Mouse (Mus musculus) neural tube, embryonic 10.5 days (tissue): ENCODE measurements around the gene Twist1.

Source experiments
- DNase-seq: peaks from one replicate; pipeline ENCODE4 v3.0.0-alpha.2; 2017; ENCODE audit warnings: low spot score; ENCODE audit errors: extremely low spot score

Twist1 gene

DNA sequence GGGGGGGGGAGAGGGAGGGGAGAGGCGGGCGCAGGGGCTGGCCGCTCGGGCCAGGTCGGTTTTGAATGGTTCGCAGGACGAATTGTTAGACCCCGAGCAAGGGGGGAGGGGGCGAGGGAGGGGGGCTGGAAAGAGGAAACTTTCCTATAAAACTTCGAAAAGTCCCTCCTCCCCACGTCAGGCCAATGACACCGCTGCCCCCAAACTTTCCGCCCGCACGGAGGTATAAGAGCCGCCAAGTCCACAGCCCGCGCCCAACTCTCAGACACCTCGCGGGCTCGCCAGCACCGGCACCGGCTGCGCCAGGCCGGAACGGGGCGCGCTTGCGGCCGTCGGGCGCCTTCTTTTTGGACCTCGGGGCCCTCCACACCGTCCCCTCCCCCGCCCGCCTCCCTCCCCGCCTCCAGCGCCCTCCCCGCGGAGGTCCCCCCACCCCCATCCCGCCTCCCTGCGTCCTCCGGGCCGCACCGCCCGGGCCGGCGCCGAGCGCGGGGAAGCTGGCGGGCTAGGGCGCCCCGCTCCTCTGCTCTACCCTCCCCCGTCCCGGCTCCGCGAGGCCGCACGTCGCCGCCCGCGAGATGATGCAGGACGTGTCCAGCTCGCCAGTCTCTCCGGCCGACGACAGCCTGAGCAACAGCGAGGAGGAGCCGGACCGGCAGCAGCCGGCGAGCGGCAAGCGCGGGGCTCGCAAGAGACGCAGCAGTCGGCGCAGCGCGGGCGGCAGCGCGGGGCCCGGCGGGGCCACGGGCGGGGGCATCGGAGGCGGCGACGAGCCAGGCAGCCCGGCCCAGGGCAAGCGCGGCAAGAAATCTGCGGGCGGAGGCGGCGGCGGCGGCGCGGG, at the start of gene Twist1:
TSS of gene Twist1 (plus strand) at position 272 of the 841 bp plus-strand sequence.
- DNase-seq: peak; percentile 89

DNA sequence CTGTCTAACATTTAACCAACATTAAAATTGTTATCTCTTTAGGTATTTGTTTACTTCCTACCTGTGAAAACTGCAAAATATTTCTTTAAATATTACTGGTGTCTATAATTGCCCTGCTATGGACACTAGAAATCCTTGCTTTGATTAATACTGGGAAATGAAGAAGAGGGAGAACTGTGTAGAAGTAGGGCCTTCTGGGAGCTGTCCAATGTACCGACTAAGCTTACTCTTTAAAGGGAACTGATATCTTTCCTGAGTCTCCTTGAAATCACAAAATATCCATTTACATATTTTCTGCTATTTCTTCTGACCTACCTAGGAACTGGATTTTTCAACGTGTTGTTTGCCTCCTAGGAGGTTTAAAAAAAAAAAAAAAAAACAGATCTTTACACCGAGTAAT, 30.7 kb upstream of the Twist1 start:
- DNase-seq: no peak

GRCm38 (mm10) chr12:33927334-33928098, 30.0 kb upstream of the Twist1 start:
- peak; percentile 42 for DNase-seq

- DNase-seq: peak; percentile 41
Observed at GRCm38 (mm10) chr12:33928331-33929192, 28.9 kb upstream of the Twist1 start, which contains the start of gene Ferd3l. TSS of gene Ferd3l (plus strand) at chr12:33928425.

DNA sequence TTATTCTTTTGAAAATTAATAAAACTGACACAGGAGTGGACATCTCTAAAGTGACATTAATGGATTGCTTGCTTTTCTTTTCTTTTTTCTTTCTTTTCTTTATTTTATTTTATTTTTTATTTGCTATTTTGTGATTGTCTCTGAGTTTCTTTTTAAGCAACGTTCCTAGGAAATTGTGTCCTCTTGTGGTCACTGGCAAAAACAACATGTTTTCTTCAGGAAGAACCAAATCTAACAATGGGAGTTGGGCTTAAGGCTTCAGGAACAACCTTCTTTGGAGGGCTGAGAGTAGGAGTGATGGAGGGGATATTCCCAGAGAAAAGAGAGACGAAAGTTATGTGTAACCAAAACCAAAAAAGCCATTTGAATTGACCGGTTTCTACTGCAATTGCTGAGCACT, 4.6 kb upstream of the Twist1 start:
- DNase-seq: no peak

DNA sequence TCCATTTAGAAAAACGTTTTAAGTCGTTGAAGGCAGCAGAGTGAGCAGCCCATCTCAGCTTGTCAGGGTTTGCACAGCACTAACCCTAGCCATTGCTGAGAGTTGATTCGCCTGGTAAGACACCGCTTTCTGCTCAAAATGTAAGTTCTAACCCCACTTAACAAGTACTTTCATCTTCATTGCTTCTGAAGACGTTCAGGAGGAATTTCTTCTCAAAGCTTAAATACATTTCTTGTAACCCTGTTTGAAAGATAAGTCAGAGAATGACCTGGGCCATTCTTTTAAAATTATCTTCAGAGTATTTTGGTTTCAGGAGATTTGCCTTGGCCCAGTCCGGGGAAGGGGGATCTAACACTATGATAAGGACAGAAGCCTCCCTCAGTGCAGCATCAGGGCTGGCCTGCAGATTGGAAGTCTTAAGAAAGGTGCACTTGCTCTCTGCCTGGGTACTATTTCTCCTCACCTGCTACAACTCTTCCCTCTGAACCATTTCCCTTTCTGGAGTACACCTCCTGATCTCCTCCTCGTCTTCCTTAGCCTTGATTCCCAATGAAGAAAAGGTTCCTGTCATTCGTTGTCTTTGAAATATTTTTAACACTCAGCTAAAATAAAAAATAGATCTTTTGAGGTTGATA, 2.4 kb upstream of the Twist1 start:
- DNase-seq: no peak

GRCm38 (mm10) chr12:33955606-33956295, 1.7 kb upstream of the Twist1 start:
- peak; percentile 83 for DNase-seq

- no peak for DNase-seq
Observed at GRCm38 (mm10) chr12:33956576-33957399, 683 bp upstream of the Twist1 start.

- DNase-seq: peak; percentile 84
Observed at GRCm38 (mm10) chr12:33958241-33959194, 1.0 kb downstream of the Twist1 start.

DNA sequence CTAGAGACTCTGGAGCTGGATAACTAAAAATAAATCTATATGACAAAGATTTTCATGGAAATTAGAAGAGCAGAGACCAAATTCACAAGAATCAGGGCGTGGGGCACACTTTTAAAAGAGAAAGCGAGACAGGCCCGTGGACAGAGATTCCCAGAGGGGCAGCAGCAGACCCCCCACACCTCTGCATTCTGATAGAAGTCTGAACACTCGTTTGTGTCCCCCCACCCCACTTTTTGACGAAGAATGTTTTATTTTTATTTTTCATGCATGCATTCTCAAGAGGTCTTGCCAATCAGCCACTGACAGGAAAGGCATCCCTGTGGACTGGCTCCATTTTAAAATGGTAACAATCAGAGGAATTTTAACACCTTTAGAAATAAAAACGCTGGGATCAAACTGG, 1.7 kb downstream of the Twist1 start:
- DNase-seq: peak; percentile 42

GRCm38 (mm10) chr12:33959846-33960245, 2.4 kb downstream of the Twist1 start:
- DNase-seq: no peak

DNA sequence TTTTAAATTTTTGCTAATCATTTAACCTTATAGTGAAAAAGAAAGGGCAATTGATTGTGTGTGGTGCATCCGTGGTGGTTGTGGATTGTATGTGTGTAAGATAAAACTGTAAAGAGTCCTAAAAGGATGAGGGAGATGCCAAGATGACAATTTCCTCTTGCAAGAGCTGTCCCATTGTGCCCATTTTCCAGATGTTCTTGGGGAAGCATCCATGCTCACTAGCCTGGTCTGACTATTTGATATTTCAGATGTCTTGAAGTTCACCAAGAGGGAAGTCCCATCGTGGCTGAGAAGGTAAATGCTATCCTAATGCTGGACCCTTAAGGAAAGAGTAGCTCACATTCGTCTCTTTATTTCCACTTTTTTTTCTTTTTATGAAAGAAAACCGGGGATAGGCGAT, 3.5 kb downstream of the Twist1 start:
- peak; percentile 33 for DNase-seq

DNA sequence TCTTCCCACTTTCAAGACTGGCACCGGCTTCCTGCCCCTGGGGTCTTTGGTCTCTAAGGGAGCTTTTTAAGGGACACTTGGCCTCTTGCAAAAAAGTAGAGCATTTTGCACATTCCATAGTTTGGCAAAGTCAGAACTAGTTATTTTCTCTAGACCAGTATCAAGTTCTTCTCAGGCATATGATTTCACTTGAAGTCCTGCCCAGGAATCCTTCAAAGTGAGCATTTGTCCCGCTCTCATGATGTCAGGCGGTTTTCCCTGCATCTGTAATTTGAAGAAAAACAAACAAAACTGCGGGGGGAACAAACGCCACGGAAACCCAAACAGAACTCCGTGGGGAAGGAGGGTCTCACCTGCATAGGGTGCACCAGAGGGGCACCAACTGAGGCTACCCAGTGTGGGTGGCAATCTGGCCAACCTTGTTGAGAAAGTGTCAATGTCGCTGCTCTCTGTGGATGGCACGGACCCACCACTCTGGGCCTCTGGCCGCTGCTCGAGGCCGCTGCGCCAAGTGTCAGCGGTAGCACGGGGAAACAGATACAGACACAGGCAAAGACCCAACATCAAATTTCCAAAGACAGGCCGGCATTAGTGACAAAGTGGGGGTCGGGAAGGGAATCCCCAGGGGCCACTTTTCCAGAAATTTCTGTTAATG, 4.8 kb downstream of the Twist1 start:
- peak; percentile 62 for DNase-seq

DNA sequence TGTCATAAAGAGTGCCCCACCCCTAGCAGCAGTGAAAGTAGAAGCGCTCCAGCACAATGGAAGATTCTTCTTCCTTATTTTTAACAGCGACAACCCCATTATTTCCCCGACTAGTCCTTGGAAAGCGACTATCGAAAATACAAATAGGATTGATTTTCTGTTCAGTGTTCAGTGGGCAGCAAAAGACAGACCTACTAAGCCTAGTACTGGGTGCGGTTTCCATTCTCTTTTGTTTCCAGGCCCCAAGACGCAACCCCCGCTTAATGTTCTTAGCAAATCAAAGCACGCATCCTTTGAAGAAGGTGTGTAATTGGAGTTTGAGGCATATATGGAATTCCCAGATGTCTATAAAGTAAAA, 5.3 kb downstream of the Twist1 start:
- DNase-seq: peak; percentile 25

DNA sequence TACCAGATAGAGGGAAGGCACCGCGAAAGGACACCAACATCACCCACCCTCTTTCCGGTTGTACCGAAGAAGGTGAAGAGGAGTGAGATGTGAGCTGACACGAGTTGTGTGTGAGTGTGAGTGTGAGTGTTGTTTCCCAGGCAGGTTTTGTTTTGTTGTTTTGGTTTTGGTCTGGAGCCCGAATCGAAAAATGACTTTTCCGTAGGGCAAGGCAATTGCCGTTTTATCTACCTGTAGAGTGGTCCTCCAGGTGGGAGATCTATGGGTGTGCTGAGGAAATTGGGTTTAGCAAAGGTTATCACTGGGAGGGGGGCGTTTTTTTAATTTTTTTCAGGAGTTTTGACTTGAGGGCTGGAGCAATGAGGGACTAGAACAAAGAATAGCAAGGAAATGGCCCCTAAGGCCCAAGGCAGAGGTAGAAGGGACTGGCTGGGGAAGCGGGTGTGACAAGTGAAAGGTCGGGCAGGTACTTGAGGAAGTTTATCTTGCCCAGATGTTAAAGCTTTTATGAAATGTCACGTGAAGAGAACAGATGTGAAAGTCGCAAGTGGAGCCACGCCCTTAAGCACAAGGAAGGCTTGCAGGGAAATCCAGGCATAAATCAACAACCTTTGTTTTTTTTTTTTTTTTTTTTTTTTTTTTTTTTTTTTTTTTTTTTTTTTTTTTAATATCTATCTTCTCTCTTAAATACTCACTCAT, 6.3 kb downstream of the Twist1 start:
- DNase-seq: peak; percentile 58

DNA sequence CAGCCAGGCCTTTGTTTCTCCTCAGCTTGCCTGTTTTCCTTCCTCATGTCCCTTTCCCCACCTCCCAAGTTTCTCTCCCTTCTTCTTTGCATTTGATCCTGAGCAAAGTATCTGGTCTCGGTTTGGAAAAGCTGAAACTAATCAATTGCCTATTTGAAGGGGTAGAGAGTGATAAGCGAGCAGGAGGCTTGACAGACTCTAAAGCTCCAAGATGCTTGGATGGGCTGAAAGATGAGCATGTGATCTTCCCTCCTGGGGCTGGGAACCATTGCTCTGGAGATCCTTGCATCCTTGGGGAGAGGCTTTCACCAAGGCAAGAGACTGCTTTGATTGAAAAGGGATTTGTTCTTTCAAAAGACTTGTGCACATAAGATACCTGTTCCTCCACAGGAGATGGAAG, 7.0 kb downstream of the Twist1 start:
- DNase-seq: peak; percentile 44

DNA sequence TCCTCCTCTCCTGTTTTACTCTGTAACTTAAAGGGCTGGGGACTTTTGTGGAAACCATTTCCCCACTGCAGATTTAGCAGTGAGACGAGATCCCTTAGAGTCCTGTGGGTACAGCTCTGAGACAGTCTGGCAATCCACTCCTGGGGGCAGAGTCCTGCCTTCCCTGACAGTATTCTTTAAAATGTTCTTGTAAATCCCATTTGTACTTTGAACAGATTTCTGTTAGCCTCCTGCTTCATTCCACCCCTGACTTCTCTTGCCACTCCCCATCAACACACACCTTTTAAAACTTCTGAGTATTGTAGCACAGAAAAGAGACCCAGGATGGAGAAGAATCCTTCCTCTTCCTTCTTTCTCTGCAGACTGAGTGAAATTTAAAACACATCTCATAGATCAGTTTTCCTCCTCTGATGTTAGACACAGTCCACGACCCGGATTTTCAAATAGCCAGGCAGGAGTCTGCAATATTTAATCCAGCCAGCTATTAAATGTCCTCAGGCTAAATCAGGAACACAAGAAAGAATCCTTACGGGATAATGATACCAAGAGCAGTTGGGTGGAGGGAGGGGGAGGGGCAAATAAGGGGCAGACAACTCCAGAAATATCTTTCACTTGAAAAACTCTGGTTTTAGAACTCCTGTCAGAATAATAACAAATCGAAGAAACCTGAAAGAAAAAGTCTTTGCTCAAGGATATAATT, 8.3 kb downstream of the Twist1 start:
- peak; percentile 28 for DNase-seq
